Mouse (Mus musculus) left cerebral cortex, postnatal 25 days (tissue): ENCODE measurements around the gene Picalm. TPM values are rescaled to one million over a fixed set of nuclear protein-coding genes. Genes with fewer than 3 reads are reported as not detected.

Source experiments
- DNase-seq, 2 experiments: peaks; one replicate each; pipeline ENCODE4 v3.0.0; 2022; ENCODE audit warnings: low spot score in 2 of 2, mixed read lengths in 1 of 2
- intact Hi-C: fragments of 180-260 bp; cut with DNase I; formaldehyde crosslinking; loops from one replicate; pipeline ENCODE4 v1.15.1; 2025
- total RNA-seq, 2 experiments: library from RNA; stranded (reverse); gene quantifications; 2 replicates each; pipeline ENCODE4 v1.2.3; 2021

The Picalm gene
- total RNA-seq = 100 to 1,000 TPM; 134 to 143 TPM

DNA sequence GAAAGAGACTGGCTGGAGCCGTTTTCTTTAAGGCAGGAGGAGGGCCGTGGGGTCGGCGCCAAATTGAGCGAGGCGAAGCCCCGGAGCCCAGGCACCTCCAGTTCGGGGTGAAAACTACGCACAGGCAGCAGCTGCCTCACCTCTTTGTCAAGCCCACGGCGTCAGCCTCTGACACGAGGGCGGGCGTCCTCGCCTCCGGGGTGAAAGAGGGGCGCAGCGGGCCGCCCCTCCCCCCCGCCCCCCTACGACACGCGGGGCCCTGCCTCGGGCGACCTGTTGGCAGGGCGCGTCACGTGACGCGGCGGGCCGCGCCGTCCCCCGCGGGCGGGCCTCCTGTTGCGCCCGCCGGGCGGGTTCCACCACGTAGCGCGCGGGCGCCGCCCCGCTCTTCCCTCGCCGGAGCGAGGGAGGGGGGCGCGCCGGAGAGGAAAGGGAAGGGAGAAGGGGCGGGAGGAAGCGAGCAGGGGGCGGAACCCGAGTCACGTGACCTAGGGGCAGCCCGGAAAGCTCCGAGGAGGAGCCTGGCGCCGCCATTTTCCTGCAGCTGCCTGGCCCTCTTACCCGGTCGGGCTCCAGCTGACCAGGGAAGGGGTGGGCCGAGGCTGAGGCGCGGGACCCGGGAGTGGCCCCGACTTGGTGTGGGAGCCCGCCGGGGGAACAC lies at the start of gene Picalm:
Gene Picalm, plus strand, starts transcription at position 482 of the 661 bp plus-strand sequence.
- intact Hi-C loops = loop anchor here (2.0 to 5.0 kb wide), 3 partner anchors 61 to 313 kb away; partner anchors contain the start of gene Crebzf
- DNase-seq = peak; percentile 95 to 98

DNA sequence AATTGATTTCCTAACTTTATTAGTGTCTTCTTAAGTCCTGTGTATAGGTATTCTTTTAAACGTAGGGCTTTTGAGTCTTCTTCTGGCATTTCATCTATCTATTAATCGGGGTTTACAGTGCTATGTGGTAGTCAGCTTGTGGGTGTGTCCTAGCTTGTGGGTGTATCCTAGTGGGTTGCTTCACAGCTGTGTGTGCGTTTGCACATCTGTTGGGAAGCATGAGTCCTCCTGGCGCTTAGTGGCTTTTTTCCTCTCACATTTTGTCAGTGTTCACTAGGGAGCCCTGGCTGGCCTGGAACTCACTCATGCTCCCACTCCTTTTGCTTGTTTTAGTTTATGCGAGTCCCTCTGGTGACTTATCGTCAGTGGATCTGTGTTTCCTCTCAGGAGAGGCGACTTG lies 46.2 kb upstream of the Picalm start:
- intact Hi-C loops = no loop called here
- no peak for DNase-seq

DNA sequence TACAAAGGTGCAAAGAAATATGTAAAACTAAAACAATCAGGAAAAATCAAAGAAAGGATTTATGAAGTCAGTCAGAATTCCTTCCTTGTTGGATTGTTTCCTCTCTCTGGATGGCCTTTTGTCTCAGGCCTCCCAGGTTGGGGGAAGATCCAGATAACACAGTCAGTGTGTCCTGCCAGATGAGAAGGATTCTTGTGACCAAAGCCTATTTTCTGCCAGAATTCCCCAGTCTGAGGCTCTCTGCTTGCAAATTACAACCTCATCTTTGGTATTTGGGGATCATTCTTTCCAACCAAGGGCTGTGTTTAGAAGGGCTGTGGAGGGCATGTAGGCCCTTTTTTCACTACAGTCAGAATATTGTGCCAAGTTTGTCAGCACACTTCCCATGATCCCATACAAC lies 45.5 kb upstream of the Picalm start:
- intact Hi-C loops = no loop called here
- DNase-seq = no peak

DNA sequence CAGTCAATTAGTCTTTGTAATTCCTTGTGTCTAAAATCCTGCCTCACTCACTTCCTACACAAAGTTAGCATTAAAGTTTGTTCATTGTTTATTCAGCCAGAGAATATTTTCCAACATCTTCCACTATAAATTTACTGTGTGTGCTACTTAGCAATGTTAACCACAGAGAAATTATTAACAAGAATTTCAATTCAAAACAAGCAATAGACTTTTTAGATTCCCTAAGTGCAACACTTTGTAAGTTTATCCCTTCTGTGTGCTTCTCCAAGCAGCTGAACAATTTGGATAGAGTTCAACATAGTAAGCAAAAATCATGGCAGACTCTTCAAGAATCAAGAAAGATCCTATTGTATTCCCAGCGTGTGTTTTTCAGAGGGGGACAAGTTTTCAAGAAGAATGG lies 44.3 kb upstream of the Picalm start:
- DNase-seq = no peak
- intact Hi-C loops = no loop called here

DNA sequence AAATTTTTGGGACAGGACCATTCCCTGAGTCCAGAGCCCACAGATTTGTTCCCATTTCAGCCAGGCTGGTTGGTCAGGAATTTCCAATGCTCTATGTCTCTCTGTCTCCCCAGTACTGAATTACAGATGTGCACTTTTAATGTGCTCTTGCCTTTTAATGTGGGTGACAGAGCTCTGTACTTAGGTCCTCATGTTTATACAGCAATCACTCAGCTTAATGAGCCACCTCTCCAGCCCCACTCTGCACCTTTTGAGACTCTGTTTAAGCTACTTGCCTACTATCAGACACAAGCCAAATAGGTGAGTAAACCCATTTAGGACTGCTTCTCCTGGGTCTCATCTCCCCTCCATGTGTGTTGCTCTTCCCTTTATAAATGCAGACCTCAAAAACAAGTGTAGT lies 43.2 kb upstream of the Picalm start:
- DNase-seq = no peak
- intact Hi-C loops = no loop called here

DNA sequence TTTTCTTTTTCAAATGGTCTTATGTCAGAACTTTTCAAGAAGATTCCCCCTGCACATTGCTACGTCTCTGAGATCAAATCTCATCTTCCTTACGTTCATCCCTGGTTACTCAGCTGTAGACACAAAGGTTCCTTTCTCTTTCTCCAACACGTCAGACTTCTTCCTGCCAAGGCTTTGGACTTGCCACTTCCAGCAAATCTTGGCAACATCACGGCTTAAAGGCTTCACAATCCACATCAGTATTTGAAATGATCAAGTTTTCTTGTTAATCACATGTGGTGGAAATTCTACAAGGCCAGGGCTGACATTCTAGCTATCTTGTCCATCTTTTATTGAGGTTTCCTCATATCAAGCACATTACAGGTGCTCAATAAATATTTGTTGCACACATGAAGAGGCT lies 39.0 kb upstream of the Picalm start:
- intact Hi-C loops = no loop called here
- no peak for DNase-seq

DNA sequence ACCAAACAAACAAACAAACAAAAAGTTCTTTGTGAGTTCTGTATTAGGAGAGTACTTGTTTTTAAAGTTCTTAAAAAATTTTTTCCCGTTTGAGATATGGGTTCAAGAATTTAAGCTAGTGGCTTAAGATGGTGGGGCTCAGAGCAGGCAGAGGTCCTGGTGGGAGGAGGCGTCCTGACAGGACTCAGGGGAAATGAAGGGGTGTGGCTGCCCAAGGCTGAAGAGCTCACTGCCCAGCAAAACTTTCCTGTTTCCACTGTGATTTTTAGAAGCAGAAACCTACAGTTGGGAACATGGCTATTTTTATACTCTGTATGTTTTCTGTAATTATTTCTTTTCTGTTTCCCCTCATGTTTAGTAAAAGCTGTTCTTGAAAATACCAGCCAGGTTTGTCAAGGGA lies 38.3 kb upstream of the Picalm start:
- DNase-seq = no peak
- intact Hi-C loops = no loop called here

DNA sequence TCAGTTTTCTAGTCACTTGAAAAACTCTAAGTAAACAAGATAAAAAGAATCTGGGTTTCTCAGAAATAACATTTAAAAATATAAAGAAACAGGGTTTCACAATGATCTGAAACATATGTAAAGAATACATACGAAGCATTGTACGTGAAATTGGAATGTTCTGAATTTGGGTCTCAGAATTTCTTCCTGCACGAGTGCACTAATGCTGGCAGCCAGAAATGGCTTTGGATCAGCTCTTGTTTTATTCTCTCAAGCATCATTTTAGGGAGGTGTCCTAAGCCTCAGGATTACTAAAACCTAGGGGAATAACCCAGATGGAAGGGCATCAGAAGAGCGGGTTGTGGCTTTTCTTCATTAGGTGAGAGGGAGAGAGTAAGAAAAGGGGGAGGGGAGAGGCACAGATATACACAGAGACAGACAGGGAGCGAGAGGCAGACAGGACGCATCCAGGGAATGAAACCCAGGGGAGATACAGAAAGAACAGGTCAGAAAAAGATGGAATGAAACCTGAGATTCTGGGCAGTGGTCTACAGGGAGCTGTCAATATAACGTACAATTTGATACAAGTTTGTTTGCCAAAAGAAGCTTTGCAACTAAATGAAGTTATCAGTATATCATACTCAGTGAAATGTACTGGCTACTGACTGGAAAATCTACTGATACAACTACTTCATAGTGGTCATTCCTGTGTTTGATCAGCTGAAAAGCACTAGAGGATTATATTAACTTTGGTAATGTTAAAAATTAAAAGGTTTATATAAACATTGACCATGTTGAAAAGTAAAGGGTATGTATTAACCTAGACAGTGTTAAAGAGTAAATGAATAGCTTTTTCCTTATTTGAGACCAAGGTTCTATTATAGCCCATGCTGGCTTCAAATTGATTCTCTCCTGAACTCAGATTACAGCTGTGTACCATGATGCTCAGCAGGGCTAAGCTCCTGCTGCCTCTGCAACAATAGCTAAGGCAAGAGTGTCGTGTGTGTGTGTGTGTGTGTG lies 37.3 kb upstream of the Picalm start:
- DNase-seq = no peak
- intact Hi-C loops = no loop called here

DNA sequence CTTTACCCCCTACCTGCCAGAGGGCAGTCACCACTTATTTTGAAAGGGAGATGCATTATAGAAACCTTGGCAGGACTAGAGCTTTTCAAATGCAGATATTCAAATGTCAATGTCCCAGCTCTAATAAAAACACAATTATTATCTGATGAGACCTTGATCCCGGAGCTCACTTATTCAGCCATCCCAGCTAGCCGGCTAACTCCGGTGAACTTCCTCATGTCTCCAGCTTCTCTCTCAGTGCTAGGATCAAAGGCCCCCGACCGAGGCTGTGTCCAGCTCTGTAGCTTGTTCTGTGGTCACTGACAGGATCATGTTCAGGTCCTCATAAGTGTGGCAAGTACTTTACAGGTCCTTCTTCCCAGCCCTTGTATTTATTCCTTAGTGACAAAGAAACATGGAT lies 34.9 kb upstream of the Picalm start:
- DNase-seq = no peak
- intact Hi-C loops = no loop called here

DNA sequence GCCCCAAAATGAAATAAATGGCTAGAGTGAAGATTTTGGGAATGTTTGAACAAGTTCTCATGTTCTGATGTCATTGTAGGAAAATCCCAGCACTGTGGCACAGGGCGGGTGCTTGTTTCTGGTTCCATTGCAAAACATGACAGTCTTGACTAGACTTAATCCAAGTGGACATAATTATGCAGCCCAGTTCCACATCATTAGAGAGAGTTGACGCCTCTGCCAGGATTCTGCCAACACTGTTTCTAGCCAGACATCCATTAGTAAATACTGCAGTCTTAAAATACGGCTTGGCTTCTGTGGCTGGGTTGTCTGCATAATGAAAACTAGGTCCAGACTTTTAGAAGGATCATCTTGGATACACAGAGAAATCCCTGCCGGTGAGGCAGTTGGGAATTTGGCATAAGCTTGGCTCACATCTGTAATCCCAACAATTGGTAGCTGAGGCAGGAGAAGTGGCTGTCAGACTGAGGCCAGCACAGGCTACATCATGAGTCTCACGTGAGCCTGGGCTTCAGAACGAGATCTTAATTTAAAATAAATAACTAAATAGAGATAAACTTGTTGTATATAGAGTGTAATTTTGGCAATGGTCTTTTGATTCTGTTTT lies 34.1 kb upstream of the Picalm start:
- peak in 1 of 2 experiments; percentile 13 for DNase-seq
- intact Hi-C loops = no loop called here

DNA sequence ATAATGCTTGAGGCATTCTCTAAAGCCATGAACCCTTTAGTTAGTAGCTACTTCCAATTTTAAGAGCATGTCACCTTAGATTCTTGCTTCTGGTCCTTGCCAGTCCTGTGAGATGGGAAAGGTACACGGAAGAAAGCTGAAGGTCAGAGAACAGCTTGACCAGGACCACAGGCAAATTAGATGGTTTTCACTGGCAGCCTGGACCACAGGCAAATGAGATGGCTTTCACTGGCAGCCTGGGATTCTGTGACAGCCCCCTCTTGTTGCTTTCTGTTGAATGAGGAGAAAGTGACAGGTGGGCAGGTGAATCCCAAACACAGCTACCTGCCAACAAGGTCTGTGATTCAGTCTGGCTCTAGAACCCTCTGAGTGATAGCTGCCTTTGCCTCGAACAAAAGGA lies 33.4 kb upstream of the Picalm start:
- DNase-seq = no peak
- intact Hi-C loops = no loop called here

DNA sequence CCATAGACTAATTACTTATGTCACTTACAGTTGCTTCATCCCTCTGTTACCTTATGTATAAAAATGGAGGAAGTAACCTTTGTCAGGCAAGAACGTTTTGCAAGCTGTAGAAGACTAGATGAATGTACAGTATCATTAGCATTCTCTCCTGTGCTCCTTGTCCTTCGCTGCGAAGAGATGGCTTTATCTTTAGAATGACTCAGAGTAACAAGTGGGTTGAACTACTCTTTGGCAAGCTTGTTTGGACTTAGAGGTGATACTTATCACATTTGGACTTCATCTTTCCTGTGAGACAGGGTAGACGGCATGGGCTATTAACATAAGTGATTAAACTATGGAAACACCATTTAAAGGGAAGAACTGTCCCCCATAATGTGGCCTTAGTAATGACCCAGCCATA lies 31.8 kb upstream of the Picalm start:
- no peak for DNase-seq
- intact Hi-C loops = no loop called here

DNA sequence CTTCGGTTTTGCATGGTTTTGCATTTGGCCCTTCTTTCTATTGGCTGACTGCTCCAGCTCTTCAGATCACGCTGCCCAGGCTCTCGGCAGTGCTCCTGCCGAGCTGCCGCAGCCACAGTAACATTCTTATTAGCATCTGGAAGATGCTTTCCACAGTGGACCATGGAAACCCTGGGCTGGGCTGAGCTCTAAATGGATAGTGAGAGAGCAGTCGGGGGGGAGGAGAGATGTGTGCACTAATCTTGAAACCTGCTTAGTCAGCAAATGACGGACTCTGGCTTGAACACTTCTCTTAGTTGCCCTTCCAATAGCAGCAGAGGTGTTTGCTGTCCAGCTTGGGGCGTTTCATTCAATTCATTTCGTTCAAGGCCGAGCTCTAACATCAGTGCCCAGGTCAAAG lies 30.8 kb upstream of the Picalm start:
- intact Hi-C loops = no loop called here
- DNase-seq = no peak

DNA sequence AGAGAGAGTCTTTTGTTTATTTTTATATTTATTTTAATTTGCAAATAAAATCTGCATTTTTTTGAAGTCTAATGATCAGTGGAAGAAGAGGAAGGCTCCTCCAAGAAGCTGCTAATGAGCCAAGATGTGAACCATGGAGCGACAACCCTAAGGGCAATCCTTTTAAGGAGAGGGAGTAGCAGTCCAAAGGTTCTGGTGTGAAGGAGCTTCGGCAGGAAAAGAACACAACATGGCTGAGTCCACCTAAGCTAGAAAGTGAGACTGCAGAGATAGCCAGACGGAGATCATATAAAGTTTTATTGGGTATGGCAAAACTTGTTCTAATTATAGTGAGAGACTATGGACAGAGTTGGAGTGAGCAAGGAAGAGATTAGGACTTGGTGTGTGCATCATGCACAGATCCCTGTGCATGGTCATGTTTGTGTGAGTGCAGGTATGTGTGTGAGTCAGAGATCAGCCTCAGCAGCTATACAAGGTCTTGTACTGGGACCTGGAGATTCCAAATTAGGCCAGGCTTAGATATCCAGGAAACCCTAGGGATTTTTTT lies 29.3 kb upstream of the Picalm start:
- intact Hi-C loops = no loop called here
- no peak for DNase-seq

DNA sequence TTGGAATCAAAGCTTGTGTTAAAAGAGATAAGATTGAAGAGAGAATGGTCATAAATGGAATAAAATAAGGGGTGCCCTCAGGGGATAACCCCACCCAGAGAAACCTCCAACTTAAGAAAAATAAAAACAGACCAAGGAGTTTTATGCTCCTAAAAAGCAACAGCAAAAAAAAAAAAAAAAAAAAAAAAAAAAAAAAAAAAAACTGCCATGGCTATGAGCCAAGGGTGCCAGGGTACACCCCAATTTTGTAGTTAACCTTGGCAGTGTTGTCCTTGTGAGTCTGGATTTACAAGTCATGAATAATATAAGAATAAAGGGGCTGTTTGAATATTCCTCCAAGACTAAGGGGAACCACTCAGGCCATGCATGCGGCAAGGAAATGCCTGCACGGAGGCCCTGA lies 13.9 kb upstream of the Picalm start:
- DNase-seq = no peak
- intact Hi-C loops = no loop called here

DNA sequence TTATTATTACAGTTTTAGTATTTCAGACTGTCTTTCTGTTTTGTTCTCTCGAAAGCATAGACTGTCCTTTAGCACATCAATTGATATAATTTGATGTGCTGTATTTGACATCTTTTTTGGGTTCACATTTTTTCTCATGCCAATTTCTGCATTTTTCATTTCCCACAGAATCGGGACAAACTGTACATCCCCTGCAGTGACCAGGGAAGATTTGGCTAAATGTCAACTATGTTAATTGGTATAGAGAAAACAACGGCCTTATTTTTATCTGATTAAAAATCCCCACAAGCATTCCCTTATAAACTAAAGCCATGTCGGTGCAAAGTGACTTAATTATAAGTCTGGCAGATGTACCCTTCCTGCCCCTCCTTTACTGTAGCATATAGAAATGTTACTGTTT lies 9.9 kb upstream of the Picalm start:
- DNase-seq = no peak
- intact Hi-C loops = no loop called here

DNA sequence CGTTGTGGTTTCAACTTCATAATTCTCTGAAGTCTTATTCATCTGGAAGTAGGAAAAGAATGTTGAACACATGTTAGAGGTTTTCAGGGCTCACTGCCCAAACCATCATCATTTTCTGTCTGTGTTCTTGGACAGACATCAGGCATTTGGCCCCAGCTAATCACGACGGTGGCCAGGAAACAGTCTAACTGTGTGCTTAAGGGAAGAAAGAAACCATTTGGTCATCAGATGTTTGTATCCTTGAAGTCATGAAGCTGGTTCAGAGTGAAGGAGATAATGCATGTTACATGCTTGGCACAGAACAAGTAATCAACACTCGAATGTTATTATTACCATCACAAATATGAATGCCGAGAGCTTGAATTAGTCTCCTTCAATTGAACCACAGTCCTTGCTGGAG lies 5.0 kb upstream of the Picalm start:
- no peak for DNase-seq
- intact Hi-C loops = loop anchor here (5.0 kb wide), 1 partner anchor 108 kb away; no protein-coding TSS in a partner anchor

DNA sequence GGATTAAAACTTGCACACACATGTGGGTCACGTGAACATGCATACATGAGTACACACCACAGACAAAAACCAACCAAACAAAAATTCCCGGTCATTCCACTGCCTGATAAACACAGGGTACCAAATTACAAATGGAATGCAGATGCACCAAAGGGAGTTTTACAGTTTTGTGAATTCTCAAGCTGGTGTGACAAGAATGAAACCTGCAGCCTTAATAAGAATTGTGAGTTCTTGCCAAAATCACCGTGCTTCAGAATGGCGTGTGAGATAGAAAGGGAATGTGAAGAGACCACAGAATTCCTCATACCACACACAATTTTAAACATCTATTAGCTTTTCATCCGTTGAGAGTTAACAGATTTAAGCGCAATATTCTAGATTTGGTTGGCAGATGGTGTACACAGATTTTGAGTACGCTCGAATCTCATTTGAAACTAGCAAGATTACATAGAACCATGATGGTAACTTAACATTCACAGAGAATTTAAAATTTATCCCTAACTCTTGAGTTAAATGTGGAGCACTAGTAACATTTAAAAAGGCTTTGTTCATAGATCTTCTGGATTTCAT lies 1.3 kb upstream of the Picalm start:
- intact Hi-C loops = loop anchor here (5.0 kb wide), 1 partner anchor 111 kb away; no protein-coding TSS in a partner anchor
- DNase-seq = no peak

DNA sequence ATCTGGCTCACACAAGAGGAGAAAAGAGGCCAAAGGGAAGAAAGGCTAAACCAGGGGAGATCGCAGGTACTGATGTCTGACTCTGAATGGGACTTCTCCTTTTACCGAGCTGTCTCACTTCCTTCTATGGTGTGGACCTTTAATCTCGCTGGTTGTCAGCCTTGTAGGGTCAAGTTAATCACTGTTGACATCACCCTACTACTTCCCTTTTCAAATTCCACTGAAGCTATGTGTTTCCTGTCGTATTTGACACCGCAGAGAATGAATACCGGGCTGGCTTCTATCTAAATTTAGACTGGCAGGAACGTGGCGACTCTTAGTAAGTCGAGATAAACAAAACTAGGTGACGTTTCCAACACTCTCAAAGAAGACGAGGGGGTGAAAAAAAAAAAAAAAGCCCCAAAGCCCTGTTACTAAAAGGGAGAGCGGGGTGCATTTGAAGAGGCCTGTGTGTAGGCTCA lies 712 bp upstream of the Picalm start:
- DNase-seq = peak; percentile 40 to 60
- intact Hi-C loops = loop anchor here (5.0 kb wide), 1 partner anchor 112 kb away; no protein-coding TSS in a partner anchor
